Mouse (Mus musculus) ES-Bruce4 (cell line): Measurements from ENCODE around the gene Fndc5. TPM values are rescaled to one million over a fixed set of nuclear protein-coding genes. Genes with fewer than 3 reads are reported as not detected.

Source experiments
- H3K27ac ChIP-seq: 2 replicates; pipeline ENCODE4 v1.5.1; 2012; ENCODE audit warnings: low read length, inconsistent platforms; ENCODE audit not compliant: insufficient read depth
- H3K27me3 ChIP-seq: 2 replicates; pipeline ENCODE4 v1.6.1; 2012; ENCODE audit warnings: mild to moderate bottlenecking, low read length, inconsistent platforms; ENCODE audit not compliant: control insufficient read depth, poor library complexity, insufficient read depth, severe bottlenecking
- H3K36me3 ChIP-seq: 2 replicates; pipeline ENCODE4 v1.6.1; 2012; ENCODE audit warnings: inconsistent platforms, mild to moderate bottlenecking, low read length, moderate library complexity; ENCODE audit not compliant: control insufficient read depth, poor library complexity, insufficient read depth, severe bottlenecking
- H3K4me1 ChIP-seq: one replicate; pipeline ENCODE4 v1.8.1; 2011; ENCODE audit warnings: low read length; ENCODE audit not compliant: control insufficient read depth, insufficient read depth
- H3K4me3 ChIP-seq: 2 replicates; pipeline ENCODE4 v1.5.1; 2011; ENCODE audit warnings: low read depth, mild to moderate bottlenecking, low read length
- H3K9ac ChIP-seq: 2 replicates; pipeline ENCODE4 v1.6.1; 2012; ENCODE audit warnings: low read depth, mild to moderate bottlenecking, inconsistent platforms; ENCODE audit not compliant: poor library complexity, severe bottlenecking
- H3K9me3 ChIP-seq: replicated peaks from 2 replicates; pipeline ENCODE4 v1.6.1; 2012; ENCODE audit warnings: mild to moderate bottlenecking, low read length, inconsistent platforms; ENCODE audit not compliant: control insufficient read depth, poor library complexity, insufficient read depth, severe bottlenecking
- CTCF ChIP-seq: IDR thresholded peaks from one replicate; pipeline ENCODE4 v1.8.1; 2011; ENCODE audit warnings: low read depth, low read length
- EP300 ChIP-seq: IDR thresholded peaks from 2 replicates; pipeline ENCODE4 v1.6.1; 2011; ENCODE audit warnings: low read depth, low read length; ENCODE audit not compliant: insufficient read depth
- POLR2A ChIP-seq: IDR thresholded peaks from one replicate; pipeline ENCODE4 v1.8.1; 2011; ENCODE audit warnings: low read length; ENCODE audit not compliant: insufficient read depth
- polyA plus RNA-seq: library from polyadenylated mRNA; stranded (reverse); fragments of >200 nt; gene quantifications from 2 replicates; pipeline ENCODE4 v1.2.4, GENCODE M21; 2011; ENCODE audit warnings: low read depth; ENCODE audit not compliant: missing spikeins, insufficient read depth, insufficient read length

The Fndc5 gene
- polyA plus RNA-seq, 1 experiment, result 2.7 TPM

DNA sequence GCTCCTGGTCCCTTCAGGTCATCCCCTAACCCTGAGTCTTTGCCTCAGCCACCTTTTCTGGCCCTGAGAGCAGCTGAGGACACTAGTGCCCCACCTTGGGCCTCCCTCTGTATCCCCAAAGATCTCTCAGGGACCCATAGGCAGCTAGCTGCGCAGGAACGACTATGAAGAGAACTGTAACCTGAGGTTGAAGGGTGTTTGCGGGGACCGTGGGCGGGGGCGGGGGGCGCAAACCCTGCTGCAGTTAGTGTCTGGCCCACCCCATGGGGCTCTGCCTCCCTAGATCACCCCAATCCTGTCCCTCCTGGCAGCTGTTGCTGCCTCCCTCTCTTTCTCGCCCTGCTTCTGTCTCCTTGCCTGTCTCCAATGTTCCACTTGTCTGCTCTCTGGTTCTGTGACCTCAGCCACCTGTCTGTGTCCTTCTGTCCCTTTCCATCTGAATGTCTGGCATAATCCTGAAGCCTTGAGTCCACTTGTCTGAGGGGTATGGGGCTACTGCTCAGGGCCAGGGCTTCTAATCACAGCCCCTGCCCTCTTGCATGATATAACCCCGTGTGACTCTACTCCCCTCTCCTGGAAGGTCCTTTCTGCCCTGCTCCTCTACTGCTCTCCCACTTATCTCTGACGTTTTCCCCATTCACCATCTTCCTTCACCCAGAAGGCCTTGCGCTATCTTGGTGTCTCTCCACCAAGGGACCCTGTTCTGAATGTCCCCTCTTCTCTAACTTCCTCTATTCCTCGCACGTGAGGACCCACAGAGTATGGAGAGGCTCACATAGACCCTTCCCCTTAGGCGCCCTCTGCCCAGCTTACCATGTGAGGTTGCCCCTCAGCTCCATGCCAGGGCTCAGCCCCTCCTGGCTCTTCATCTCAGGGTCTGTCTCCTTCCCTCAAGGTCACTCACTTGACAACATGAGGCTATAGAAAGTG is 858 bp downstream of the Fndc5 start:
- H3K9ac ChIP-seq, result peak overlapping the region; percentile 49
- H3K36me3 ChIP-seq, result no peaks in the 10 kb centered on the region
- peaks cover 3% of the 10 kb centered on the region; the same call in 1 of the 2 replicates for H3K27me3 ChIP-seq
- no peaks in the 10 kb centered on the region for H3K9me3 ChIP-seq
- peak overlapping the region; percentile 62 for H3K4me3 ChIP-seq
- no peaks in the 10 kb centered on the region for H3K4me1 ChIP-seq
- H3K27ac ChIP-seq, result no peak overlapping the region
- TF ChIP-seq POLR2A (no peak), EP300 (no peak), CTCF (no peak)

DNA sequence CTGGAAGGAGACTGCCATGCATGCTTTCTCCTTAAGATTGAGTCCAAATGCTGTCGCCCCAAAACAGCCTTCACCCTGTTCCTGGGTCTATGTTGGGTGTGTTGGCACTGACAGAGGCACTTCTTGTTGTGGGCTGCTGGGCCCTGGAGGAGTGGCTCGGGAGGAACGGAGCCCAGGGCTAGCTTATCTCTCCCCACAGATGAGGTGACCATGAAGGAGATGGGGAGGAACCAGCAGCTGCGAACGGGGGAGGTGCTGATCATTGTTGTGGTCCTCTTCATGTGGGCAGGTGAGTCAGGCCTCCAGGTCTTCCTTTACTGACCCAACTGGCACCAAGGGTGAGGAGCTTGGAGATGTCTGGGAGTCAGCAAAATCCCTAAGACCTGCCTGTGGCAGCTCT is 2.8 kb downstream of the Fndc5 start:
- H3K4me1 ChIP-seq, result no peaks in the 10 kb centered on the region
- TF ChIP-seq POLR2A, result no peak
- no peak for TF ChIP-seq CTCF
- no peak for TF ChIP-seq EP300
- H3K4me3 ChIP-seq, result no peak overlapping the region
- H3K27me3 ChIP-seq, result peaks cover 3% of the 10 kb centered on the region; the same call in 1 of the 2 replicates
- no peaks in the 10 kb centered on the region for H3K9me3 ChIP-seq
- no peaks in the 10 kb centered on the region for H3K36me3 ChIP-seq
- H3K27ac ChIP-seq, result no peak overlapping the region
- no peak overlapping the region for H3K9ac ChIP-seq

- H3K36me3 ChIP-seq, result no peaks in the 10 kb centered on the region
- TF ChIP-seq CTCF, result no peak
- no peak for TF ChIP-seq EP300
- TF ChIP-seq POLR2A, result no peak
- no peak overlapping the region for H3K4me3 ChIP-seq
- no peak overlapping the region for H3K27ac ChIP-seq
- no peak overlapping the region for H3K9ac ChIP-seq
- H3K27me3 ChIP-seq, result peaks cover 3% of the 10 kb centered on the region; the same call in 1 of the 2 replicates
- no peaks in the 10 kb centered on the region for H3K4me1 ChIP-seq
- H3K9me3 ChIP-seq, result no peaks in the 10 kb centered on the region
Measured at GRCm38 (mm10) chr4:129140808-129141207, 4.0 kb downstream of the Fndc5 start.

DNA sequence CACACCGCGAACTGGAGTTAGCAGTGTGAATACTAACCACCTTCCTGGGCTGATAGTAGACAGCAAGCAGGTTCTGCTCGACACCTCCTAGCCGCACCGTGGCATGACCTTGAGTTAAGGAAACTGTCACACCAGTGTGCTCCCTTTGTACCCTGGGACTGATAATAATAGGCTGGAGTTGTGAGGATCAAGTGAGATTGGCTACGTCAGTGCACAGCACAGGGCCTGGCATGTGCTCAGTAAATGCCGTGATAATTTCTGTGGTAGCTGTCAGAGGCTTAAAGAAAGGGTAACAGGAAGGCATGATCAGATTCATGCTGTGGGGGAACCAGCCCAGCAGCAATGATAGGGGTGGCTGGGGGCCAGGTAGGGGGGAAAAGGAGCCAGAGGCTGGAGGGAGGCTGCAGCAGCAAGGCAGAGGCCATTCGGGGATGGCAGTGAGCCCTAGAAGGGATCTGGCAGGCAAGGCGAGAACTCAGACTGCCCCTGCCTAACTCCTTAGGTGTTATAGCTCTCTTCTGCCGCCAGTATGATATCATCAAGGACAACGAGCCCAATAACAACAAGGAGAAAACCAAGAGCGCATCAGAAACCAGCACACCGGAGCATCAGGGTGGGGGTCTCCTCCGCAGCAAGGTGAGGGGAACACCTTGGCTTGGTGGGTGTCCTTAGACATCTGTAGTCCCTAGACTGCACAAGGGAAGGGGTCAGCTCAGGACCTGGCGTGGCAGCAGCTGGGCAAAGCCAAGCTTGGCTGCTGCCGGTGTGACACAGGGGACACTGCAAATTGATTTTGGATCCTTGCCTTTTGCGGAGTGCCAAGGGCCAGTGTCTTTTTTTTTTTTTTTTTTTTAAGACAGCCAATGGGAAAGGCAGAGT is 5.0 kb downstream of the Fndc5 start:
- Histone ChIP-seq H3K4me1 (no peaks in the 10 kb centered on the region), H3K27ac (no peak overlapping the region), H3K27me3 (peaks cover 3% of the 10 kb centered on the region; the same call in 1 of the 2 replicates), H3K36me3 (no peaks in the 10 kb centered on the region), H3K9ac (no peak overlapping the region), H3K4me3 (no peak overlapping the region), H3K9me3 (no peaks in the 10 kb centered on the region)
- TF ChIP-seq EP300 (no peak), CTCF (no peak), POLR2A (no peak)

- Histone ChIP-seq H3K27me3 (peaks cover 3% of the 10 kb centered on the region; the same call in 1 of the 2 replicates), H3K27ac (no peak overlapping the region), H3K9ac (no peak overlapping the region), H3K9me3 (no peaks in the 10 kb centered on the region), H3K4me3 (no peak overlapping the region), H3K4me1 (no peaks in the 10 kb centered on the region), H3K36me3 (no peaks in the 10 kb centered on the region)
- TF ChIP-seq CTCF, result no peak
- TF ChIP-seq EP300, result no peak
- no peak for TF ChIP-seq POLR2A
Measured at GRCm38 (mm10) chr4:129142439-129143045, 5.7 kb downstream of the Fndc5 start.
